Mouse (Mus musculus) forebrain, embryonic 14.5 days (tissue): ENCODE measurements at regions not wholly inside any gene's neighbourhood (a gene's known extent, or its start where the extent isn't known, plus 50 kb on each side); places are given as distances from the start of the nearest gene placed in this dataset.

ENCODE experiments used
- ATAC-seq: fragments of 200-750 bp; cut with Nextera tagmentation; 2 replicates; pipeline ENCODE4 v1.8.0; 2017; ENCODE audit warnings: mild to moderate bottlenecking, moderate library complexity
- DNase-seq: peaks from one replicate; pipeline ENCODE4 v3.0.0-alpha.2; 2015; ENCODE audit warnings: low spot score
- H3K27ac ChIP-seq: fragments of 300-500 bp; sonication (generic); 2 replicates; pipeline ENCODE4 v1.5.1; 2014; ENCODE audit warnings: low read depth, mild to moderate bottlenecking, control low read depth, low read length, moderate library complexity
- H3K27me3 ChIP-seq: fragments of 300-500 bp; sonication (generic); replicated peaks from 2 replicates; pipeline ENCODE4 v1.6.1; 2014; ENCODE audit warnings: low read length, control low read depth, mixed read lengths; ENCODE audit not compliant: control insufficient read depth, insufficient read depth
- H3K36me3 ChIP-seq: fragments of 300-500 bp; sonication (generic); 2 replicates; pipeline ENCODE4 v1.6.1; 2014; ENCODE audit warnings: low read length, control low read depth; ENCODE audit not compliant: control insufficient read depth, insufficient read depth
- H3K4me1 ChIP-seq: fragments of 300-500 bp; sonication (generic); 2 replicates; pipeline ENCODE4 v1.6.1; 2014; ENCODE audit warnings: antibody characterized with exemption, low read length, control low read depth; ENCODE audit not compliant: control insufficient read depth, insufficient read depth
- H3K4me2 ChIP-seq: fragments of 300-500 bp; sonication (generic); 2 replicates; pipeline ENCODE4 v1.6.1; 2014; ENCODE audit warnings: mild to moderate bottlenecking, control low read depth, low read length
- H3K4me3 ChIP-seq: fragments of 300-500 bp; sonication (generic); 2 replicates; pipeline ENCODE4 v1.5.1; 2014; ENCODE audit warnings: low read depth, low read length, control low read depth
- H3K9ac ChIP-seq: fragments of 300-500 bp; sonication (generic); 2 replicates; pipeline ENCODE4 v1.6.1; 2014; ENCODE audit warnings: mild to moderate bottlenecking, low read length, control low read depth, moderate library complexity
- H3K9me3 ChIP-seq: fragments of 300-500 bp; sonication (generic); replicated peaks from 2 replicates; pipeline ENCODE4 v1.6.1; 2016; ENCODE audit warnings: low read length, control low read depth, mixed read lengths; ENCODE audit not compliant: control insufficient read depth
- WGBS: fragments of 180-500 bp; shearing (Covaris S2); extraction: QIAGEN DNeasy Blood & Tissue Kit; methylation state at CpG from one replicate; pipeline ENCODE4 v1.1.7; 2014; 5-methylcytosine and 5-hydroxymethylcytosine counted together

DNA sequence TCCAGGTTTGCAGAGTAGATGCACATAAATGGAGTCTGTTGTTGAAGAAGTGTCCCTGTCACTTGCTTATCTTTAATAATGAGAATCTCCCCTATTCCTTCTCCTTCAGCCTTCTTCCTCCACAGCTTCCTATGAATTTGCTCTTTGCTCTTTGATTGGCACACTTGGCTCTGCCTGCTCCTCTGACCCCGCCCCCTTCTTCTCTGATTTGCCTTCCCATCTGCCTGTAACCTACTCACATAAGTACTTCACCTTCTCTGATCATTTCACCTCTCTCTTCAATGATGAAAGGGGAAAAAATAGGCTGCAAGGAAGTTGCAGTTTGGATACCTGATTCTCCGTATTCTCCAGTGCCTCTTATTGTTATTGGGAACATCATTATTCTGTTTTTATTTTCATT is 66.1 kb upstream of the 9330182O14Rik start:
- 91% methylated on average over 2 of the region's 2 CpGs for whole genome bisulfite sequencing
- Histone ChIP-seq H3K9me3 (no peaks in the 10 kb centered on the region), H3K36me3 (no peaks in the 10 kb centered on the region), H3K27me3 (no peaks in the 10 kb centered on the region), H3K4me2 (no peak overlapping the region), H3K27ac (no peak overlapping the region), H3K4me1 (no peaks in the 10 kb centered on the region), H3K9ac (no peak overlapping the region), H3K4me3 (no peak overlapping the region)
- ATAC-seq (no peak), DNase-seq (no peak)

DNA sequence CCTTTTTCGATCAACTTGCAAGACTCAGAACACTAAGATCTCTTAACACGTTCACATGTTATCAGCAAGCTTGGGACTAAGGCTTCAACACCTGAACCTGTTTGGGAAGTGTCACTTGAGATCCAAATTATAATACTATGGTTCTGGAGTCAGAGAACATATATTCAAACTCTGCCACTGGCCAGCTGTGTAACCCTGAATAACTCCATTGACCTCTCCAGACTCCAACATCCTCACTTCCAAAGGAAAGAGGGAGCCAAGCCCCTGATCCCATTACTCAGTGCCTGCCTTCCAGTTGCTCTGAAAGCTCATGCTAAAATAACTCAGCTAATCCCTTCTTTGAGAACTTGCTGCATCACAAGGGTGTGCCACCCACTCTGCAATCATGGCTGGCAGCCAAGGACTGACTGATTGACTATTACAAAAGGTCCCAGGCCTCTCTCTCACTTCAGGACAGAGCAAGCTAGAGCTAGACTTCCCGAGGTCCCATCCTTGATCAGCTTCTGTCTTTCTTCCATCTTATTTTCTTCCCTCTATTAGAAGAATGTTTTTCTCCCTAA is 58.8 kb upstream of the 9330182O14Rik start:
- Histone ChIP-seq H3K4me1 (no peaks in the 10 kb centered on the region), H3K36me3 (no peaks in the 10 kb centered on the region), H3K9me3 (no peaks in the 10 kb centered on the region), H3K4me2 (no peak overlapping the region), H3K27ac (no peak overlapping the region), H3K4me3 (no peak overlapping the region), H3K27me3 (no peaks in the 10 kb centered on the region), H3K9ac (no peak overlapping the region)
- 54% methylated on average over 3 of the region's 3 CpGs for WGBS
- DNase-seq (peak; percentile 53), ATAC-seq (peak; percentile 44; the same call in 1 of the 2 replicates)

DNA sequence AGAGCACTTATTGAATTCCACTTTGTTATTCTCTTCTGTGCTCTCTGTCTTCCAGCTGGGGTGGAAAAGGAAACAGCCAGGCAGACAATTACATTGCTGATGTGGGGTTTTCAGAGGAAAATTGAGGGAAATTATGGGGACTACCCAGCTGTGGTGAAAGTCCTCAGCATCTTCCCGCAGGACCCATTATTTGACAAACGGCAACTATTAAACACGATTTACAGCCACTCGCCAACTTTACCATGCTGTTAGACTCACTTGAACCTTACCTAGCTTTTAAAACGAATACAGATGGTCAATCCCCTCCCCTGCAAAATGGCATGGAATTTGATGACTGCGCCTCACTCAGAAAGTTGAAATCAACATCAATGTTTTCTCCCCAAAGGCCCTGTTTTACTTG is 54.3 kb upstream of the 9330182O14Rik start:
- no peak for ATAC-seq
- H3K9ac ChIP-seq = no peak overlapping the region
- H3K36me3 ChIP-seq = no peaks in the 10 kb centered on the region
- no peaks in the 10 kb centered on the region for H3K27me3 ChIP-seq
- H3K9me3 ChIP-seq = no peaks in the 10 kb centered on the region
- H3K4me2 ChIP-seq = no peak overlapping the region
- DNase-seq = peak; percentile 10
- 91% methylated on average over 6 of the region's 6 CpGs for WGBS
- no peak overlapping the region for H3K4me3 ChIP-seq
- no peaks in the 10 kb centered on the region for H3K4me1 ChIP-seq
- no peak overlapping the region for H3K27ac ChIP-seq
